Mouse (Mus musculus): ENCODE measurements at regions not wholly inside any gene's neighbourhood (a gene's known extent, or its start where the extent isn't known, plus 50 kb on each side); places are given as distances from the start of the nearest gene placed in this dataset.

GRCm38 (mm10) chr3:34860877-34861649 is 210.9 kb downstream of the Sox2 start:
- Histone ChIP-seq H3K9ac (ENCODE audit: low read length) (no peak overlapping the region), H3K27ac (ENCODE audit: low read depth, low read length) (no peak overlapping the region), H3K4me1 (replicated peaks; ENCODE audit: control insufficient read depth, insufficient read depth, low read length) (no peaks in the 10 kb centered on the region), H3K4me2 (ENCODE audit: low read depth, low read length, severe bottlenecking) (no peak overlapping the region), H3K9me3 (ENCODE audit: control insufficient read depth, low read length) (no peaks in the 10 kb centered on the region; the same call in 1 of the 2 replicates), H3K36me3 (ENCODE audit: control insufficient read depth, insufficient read depth, low read length) (no peaks in the 10 kb centered on the region), H3K27me3 (ENCODE audit: control insufficient read depth, insufficient read depth, low read length) (no peaks in the 10 kb centered on the region), H3K4me3 (ENCODE audit: low read depth, low read length) (no peak overlapping the region)
- WGBS = 77% methylated on average over 16 of the region's 16 CpGs
- ATAC-seq (replicated peaks; ENCODE audit: low FRiP score) (no peak), DNase-seq (ENCODE audit: low spot score) (no peak)

- no peaks in the 10 kb centered on the region for H3K27me3 ChIP-seq (ENCODE audit: control insufficient read depth, insufficient read depth, low read length)
- no peak overlapping the region for H3K4me2 ChIP-seq (ENCODE audit: low read depth, low read length, severe bottlenecking)
- no peaks in the 10 kb centered on the region; the same call in 1 of the 2 replicates for H3K9me3 ChIP-seq (ENCODE audit: control insufficient read depth, low read length)
- no peak overlapping the region for H3K27ac ChIP-seq (ENCODE audit: low read depth, low read length)
- WGBS = 50% methylated on average over 16 of the region's 16 CpGs
- H3K4me3 ChIP-seq (ENCODE audit: low read depth, low read length) = no peak overlapping the region
- H3K4me1 ChIP-seq (replicated peaks; ENCODE audit: control insufficient read depth, insufficient read depth, low read length) = peaks cover 4% of the 10 kb centered on the region; the same call in 1 of the 2 replicates
- H3K9ac ChIP-seq (ENCODE audit: low read length) = no peak overlapping the region
- ATAC-seq (replicated peaks; ENCODE audit: low FRiP score) (no peak), DNase-seq (ENCODE audit: low spot score) (peak; percentile 53)
- H3K36me3 ChIP-seq (ENCODE audit: control insufficient read depth, insufficient read depth, low read length) = no peaks in the 10 kb centered on the region
These were observed 218.6 kb downstream of the Sox2 start for GRCm38 (mm10) chr3:34868698-34869409.

DNA sequence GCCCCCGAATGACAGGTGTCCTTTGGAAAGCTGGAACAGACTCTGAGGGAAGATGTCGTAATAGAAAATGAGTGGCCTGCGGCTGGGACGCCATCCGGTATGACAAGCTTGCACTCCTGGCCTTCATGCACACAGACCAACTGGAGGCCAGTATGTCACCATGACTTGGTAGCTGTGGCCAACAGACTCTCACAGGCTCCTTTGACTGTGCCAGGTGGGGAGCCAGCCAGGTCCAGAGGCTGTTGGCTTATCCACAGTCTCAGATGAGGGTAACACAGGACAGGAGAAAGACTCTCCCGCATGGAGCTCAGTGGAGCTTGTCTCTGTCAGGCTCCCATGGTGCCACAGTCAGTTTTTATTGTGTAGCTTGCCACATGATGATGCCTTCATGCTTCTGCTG is 219.7 kb downstream of the Sox2 start:
- Histone ChIP-seq H3K9me3 (ENCODE audit: control insufficient read depth, low read length) (no peaks in the 10 kb centered on the region), H3K27ac (ENCODE audit: low read depth, low read length) (no peak overlapping the region), H3K4me1 (replicated peaks; ENCODE audit: control insufficient read depth, insufficient read depth, low read length) (peaks cover 4% of the 10 kb centered on the region; the same call in 1 of the 2 replicates), H3K36me3 (ENCODE audit: control insufficient read depth, insufficient read depth, low read length) (no peaks in the 10 kb centered on the region), H3K4me2 (ENCODE audit: low read depth, low read length, severe bottlenecking) (no peak overlapping the region), H3K27me3 (ENCODE audit: control insufficient read depth, insufficient read depth, low read length) (no peaks in the 10 kb centered on the region), H3K4me3 (ENCODE audit: low read depth, low read length) (no peak overlapping the region), H3K9ac (ENCODE audit: low read length) (no peak overlapping the region)
- DNase-seq (ENCODE audit: low spot score) (no peak), ATAC-seq (replicated peaks; ENCODE audit: low FRiP score) (no peak)
- WGBS = 96% methylated on average over 6 of the region's 6 CpGs

DNA sequence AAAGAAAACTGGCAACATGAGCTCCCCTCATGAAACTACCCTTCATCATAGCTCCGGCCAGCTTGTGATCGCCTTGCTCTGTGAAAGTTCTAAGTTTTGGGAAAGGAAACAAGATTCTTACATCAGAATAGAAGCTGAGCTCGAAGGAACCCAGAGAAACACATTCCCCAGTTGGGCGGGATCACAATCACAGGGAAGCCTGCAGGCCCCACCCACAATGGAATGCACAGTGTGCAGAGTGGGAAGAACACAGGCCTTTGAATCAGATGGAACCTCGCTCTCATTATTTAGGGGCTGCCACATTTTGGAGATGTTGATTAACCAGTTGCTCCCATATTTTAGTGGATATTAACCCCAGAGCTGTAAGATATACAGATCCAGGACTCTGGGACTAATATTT is 234.9 kb downstream of the Sox2 start:
- H3K36me3 ChIP-seq (ENCODE audit: control insufficient read depth, insufficient read depth, low read length) = no peaks in the 10 kb centered on the region
- 80% methylated on average over 5 of the region's 5 CpGs for WGBS
- no peak overlapping the region for H3K4me3 ChIP-seq (ENCODE audit: low read depth, low read length)
- DNase-seq (ENCODE audit: low spot score) = no peak
- no peak overlapping the region for H3K9ac ChIP-seq (ENCODE audit: low read length)
- H3K27me3 ChIP-seq (ENCODE audit: control insufficient read depth, insufficient read depth, low read length) = no peaks in the 10 kb centered on the region
- no peak for ATAC-seq (replicated peaks; ENCODE audit: low FRiP score)
- H3K27ac ChIP-seq (ENCODE audit: low read depth, low read length) = no peak overlapping the region
- H3K4me2 ChIP-seq (ENCODE audit: low read depth, low read length, severe bottlenecking) = no peak overlapping the region
- H3K9me3 ChIP-seq (ENCODE audit: control insufficient read depth, low read length) = no peaks in the 10 kb centered on the region
- no peaks in the 10 kb centered on the region for H3K4me1 ChIP-seq (replicated peaks; ENCODE audit: control insufficient read depth, insufficient read depth, low read length)

GRCm38 (mm10) chr3:34893381-34893780 is 243.2 kb downstream of the Sox2 start:
- Histone ChIP-seq H3K4me2 (ENCODE audit: low read depth, low read length, severe bottlenecking) (no peak overlapping the region), H3K27ac (ENCODE audit: low read depth, low read length) (no peak overlapping the region), H3K9me3 (ENCODE audit: control insufficient read depth, low read length) (peaks cover 2% of the 10 kb centered on the region; the same call in 1 of the 2 replicates), H3K27me3 (ENCODE audit: control insufficient read depth, insufficient read depth, low read length) (no peaks in the 10 kb centered on the region; the same call in 1 of the 2 replicates), H3K9ac (ENCODE audit: low read length) (no peak overlapping the region), H3K36me3 (ENCODE audit: control insufficient read depth, insufficient read depth, low read length) (no peaks in the 10 kb centered on the region), H3K4me3 (ENCODE audit: low read depth, low read length) (no peak overlapping the region), H3K4me1 (replicated peaks; ENCODE audit: control insufficient read depth, insufficient read depth, low read length) (no peaks in the 10 kb centered on the region)
- DNase-seq (ENCODE audit: low spot score) = no peak
- WGBS = 93% methylated on average over 5 of the region's 5 CpGs
- ATAC-seq (replicated peaks; ENCODE audit: low FRiP score) = no peak

GRCm38 (mm10) chr3:34903106-34903505 is 252.9 kb downstream of the Sox2 start:
- DNase-seq (ENCODE audit: low spot score) = no peak
- ATAC-seq (replicated peaks; ENCODE audit: low FRiP score) = no peak
- Histone ChIP-seq H3K27me3 (ENCODE audit: control insufficient read depth, insufficient read depth, low read length) (no peaks in the 10 kb centered on the region), H3K27ac (ENCODE audit: low read depth, low read length) (no peak overlapping the region), H3K4me1 (replicated peaks; ENCODE audit: control insufficient read depth, insufficient read depth, low read length) (no peaks in the 10 kb centered on the region), H3K4me2 (ENCODE audit: low read depth, low read length, severe bottlenecking) (no peak overlapping the region), H3K36me3 (ENCODE audit: control insufficient read depth, insufficient read depth, low read length) (no peaks in the 10 kb centered on the region), H3K9me3 (ENCODE audit: control insufficient read depth, low read length) (no peaks in the 10 kb centered on the region), H3K4me3 (ENCODE audit: low read depth, low read length) (no peak overlapping the region), H3K9ac (ENCODE audit: low read length) (no peak overlapping the region)
- 94% methylated on average over 8 of the region's 8 CpGs for WGBS

DNA sequence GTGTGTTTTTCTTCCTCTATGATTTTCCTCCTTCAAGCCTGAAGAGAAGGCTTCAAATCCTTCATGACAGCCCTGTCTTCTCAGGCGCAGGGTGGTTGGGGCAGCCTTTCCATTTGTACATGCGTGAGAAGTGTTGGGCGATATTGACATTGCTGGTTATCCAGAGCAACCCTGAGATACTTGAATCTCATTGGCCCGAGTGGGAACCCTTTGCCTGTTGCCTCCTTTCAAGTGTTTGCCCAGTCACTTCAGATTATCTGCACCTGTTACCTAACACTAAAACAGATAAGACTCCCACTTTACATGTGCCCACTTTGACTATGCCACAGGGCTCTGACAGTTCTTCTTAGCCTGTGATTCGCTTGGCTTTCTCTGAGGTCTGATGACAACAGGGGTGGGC is 258.3 kb downstream of the Sox2 start:
- H3K4me1 ChIP-seq (replicated peaks; ENCODE audit: control insufficient read depth, insufficient read depth, low read length) = no peaks in the 10 kb centered on the region
- no peaks in the 10 kb centered on the region for H3K36me3 ChIP-seq (ENCODE audit: control insufficient read depth, insufficient read depth, low read length)
- no peaks in the 10 kb centered on the region for H3K9me3 ChIP-seq (ENCODE audit: control insufficient read depth, low read length)
- ATAC-seq (replicated peaks; ENCODE audit: low FRiP score) = no peak
- H3K4me3 ChIP-seq (ENCODE audit: low read depth, low read length) = no peak overlapping the region
- no peak overlapping the region for H3K9ac ChIP-seq (ENCODE audit: low read length)
- DNase-seq (ENCODE audit: low spot score) = no peak
- no peak overlapping the region for H3K4me2 ChIP-seq (ENCODE audit: low read depth, low read length, severe bottlenecking)
- no peak overlapping the region for H3K27ac ChIP-seq (ENCODE audit: low read depth, low read length)
- no peaks in the 10 kb centered on the region for H3K27me3 ChIP-seq (ENCODE audit: control insufficient read depth, insufficient read depth, low read length)
- 84% methylated on average over 5 of the region's 5 CpGs for WGBS

DNA sequence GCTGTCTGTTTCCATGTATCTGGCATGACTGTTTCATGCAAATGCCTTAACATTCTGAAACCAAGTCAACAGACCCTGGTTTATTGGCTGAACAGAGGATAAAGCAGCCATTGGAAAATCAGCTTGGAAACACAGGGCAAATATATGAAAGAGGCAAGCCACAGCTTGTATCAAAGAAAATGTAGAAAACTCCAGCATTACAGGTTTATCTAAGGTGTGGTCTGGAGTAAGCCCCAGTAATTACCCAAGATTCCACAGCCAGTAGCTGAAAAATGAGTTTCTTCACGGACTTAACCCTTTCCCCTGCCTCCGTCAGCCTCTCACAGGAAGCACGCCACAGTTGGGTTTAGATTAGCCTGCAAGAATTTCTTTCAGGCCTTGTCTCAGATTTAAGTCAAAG is 259.1 kb downstream of the Sox2 start:
- no peak overlapping the region for H3K4me2 ChIP-seq (ENCODE audit: low read depth, low read length, severe bottlenecking)
- H3K36me3 ChIP-seq (ENCODE audit: control insufficient read depth, insufficient read depth, low read length) = no peaks in the 10 kb centered on the region
- 84% methylated on average over 3 of the region's 3 CpGs for WGBS
- H3K4me3 ChIP-seq (ENCODE audit: low read depth, low read length) = no peak overlapping the region
- H3K4me1 ChIP-seq (replicated peaks; ENCODE audit: control insufficient read depth, insufficient read depth, low read length) = no peaks in the 10 kb centered on the region
- no peak overlapping the region for H3K27ac ChIP-seq (ENCODE audit: low read depth, low read length)
- no peak for ATAC-seq (replicated peaks; ENCODE audit: low FRiP score)
- H3K9ac ChIP-seq (ENCODE audit: low read length) = no peak overlapping the region
- no peaks in the 10 kb centered on the region for H3K9me3 ChIP-seq (ENCODE audit: control insufficient read depth, low read length)
- H3K27me3 ChIP-seq (ENCODE audit: control insufficient read depth, insufficient read depth, low read length) = no peaks in the 10 kb centered on the region
- DNase-seq (ENCODE audit: low spot score) = no peak
